Mouse (Mus musculus) megakaryocyte, adult 5-6 weeks (primary cell): Measurements from ENCODE around the gene Borcs6. TPM values are rescaled to one million over a fixed set of nuclear protein-coding genes. Genes with fewer than 3 reads are reported as not detected.
A peak's percentile ranks its signal among the peaks of the same experiment; 100 is the strongest.

Source experiments
- ATAC-seq: 2 replicates; pipeline ENCODE4 v1.8.0; 2016; ENCODE audit warnings: mild to moderate bottlenecking, inconsistent platforms; ENCODE audit not compliant: poor library complexity, severe bottlenecking
- total RNA-seq, 2 experiments: library from RNA; stranded (forward) in 1 of 2; stranded (reverse) in 1 of 2; fragments of 153-499, 151-499 nt in 1 of 2; fragments of 221-1000, 200-1000 nt in 1 of 2; gene quantifications; 2 replicates each; pipeline versions ENCODE4 v1.2.3 to v1.2.4; 2015 to 2017

Gene Borcs6
- total RNA-seq, 2 experiments from 2014 or later, result 17.7 to 18.8 TPM

DNA sequence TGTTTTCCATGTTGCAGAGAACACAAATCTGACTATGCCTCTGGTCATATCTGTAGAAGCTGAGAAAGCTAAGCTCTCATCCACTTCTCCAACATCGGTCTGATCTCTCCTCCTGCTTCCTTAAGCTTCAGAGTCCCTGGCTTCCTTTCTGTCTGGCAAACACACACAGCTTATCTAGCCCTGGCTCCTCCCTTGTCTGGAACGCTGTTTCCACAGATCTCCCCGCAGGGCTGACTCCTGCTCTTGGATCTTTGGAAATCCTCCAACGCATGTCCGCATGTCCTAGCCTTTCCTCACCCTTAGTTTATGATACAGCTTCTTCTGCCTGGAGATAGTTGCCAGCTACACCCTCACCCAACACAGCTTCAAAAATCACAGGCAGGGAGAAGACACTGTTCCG lies 8.1 kb downstream of the Borcs6 start:
- no peak for ATAC-seq

DNA sequence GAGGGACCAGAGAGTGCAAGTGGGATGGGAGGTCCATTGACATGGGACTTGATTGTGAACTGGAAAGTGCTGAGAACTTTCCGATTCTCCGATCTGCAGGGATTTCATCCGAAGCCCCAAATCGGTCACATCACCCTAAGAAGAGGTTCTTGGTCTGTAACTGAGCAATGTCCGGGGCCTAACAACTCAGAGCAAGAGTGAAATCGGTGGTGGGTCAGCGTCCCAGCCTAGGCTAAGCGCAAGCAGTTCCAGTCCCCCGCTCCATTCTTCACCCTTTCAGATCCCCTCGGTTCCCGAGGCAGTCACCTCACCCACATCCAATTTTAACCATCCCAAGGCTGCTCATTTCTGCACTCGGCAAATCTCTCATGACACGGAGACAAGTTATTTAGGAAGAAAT lies 10.6 kb downstream of the Borcs6 start:
- ATAC-seq, result no peak

DNA sequence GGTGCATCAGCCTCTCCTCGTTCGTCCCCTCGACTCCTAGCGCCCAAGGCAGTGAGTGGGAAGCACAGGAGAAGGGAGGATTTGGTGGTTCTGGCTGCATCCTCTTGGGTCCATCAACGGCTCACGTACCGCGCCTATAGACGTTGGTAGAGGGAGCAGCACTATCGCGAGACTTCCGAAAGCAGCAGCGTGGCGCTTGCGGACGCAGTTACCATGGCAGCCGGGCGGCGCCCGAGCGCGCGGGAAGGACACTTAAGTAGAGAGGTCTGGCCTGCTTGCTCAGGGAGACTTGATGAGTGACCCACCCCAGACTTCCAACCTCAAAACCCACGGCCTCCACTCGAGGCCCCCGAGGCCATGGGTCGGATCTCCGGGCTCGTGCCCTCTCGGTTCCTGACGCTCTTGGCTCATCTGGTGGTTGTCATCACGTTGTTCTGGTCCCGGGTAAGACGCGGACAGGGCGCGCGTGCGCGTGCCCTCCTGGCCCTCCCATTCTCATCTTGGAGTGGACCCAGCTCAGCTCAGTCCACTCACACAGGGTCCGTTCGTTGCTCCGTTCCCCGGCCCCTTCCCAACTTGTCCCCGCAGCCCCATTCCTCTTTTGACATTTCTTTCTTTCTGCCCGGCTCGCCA lies 11.2 kb downstream of the Borcs6 start, which contains the start of gene Tmem107:
Gene Tmem107, plus strand, starts transcription at position 217 of the 633 bp plus-strand sequence.
- peak; percentile 69 for ATAC-seq

DNA sequence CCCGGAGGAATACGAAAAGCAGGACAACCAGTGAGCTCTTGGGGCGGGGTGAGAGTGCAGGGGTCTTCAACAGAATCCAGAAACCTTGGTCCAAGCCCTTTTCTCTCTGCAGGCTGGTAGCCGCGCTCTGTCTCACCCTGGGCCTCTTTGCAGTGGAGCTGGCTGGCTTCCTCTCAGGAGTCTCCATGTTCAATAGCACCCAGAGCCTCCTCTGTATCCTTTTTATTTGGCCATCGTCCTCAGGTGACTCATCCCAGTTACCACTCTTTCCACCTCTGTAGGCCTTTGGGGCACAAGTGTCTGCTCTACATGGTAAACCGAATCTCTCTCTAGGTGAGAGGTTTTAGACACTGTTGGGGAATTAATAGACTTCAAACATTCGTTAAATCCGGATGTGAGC lies 11.7 kb downstream of the Borcs6 start:
- no peak for ATAC-seq

DNA sequence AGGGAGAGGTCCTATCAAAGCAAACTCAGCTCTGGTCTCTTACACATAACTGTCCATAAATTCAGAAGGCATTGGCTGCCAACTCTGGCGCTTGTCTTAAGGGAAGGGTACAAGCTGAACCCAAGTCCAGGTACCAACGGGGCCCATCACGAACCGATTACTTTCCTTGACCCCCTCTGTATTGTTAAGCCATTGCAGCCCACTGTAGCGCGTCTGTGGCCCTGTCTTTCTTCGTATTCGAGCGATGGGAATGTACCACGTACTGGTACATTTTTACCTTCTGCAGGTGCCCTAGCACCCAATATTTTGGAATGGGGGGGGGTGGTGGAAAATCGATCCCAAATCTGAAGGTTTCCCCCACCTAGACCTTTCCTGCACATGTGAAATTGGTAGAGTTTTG lies 12.7 kb downstream of the Borcs6 start:
- no peak for ATAC-seq

DNA sequence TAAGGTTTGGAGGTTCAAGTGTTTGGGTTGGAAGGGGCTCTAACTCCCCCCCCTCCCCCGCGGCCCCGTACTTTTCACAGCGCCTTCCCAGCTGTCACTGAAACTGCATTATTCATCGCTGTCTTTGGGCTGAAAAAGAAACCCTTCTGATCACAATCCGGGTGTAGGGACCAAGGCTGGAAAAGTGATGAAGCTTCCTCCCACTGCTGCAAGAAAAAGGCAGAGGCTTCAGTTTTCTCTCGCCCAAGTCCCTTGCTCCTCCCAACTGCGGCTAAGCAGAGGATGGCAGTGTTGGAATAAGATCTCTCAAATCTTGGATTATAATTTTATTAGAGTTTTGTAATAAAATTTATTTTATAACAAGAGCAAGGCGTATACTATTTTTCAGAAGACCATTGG lies 13.1 kb downstream of the Borcs6 start:
- no peak for ATAC-seq

DNA sequence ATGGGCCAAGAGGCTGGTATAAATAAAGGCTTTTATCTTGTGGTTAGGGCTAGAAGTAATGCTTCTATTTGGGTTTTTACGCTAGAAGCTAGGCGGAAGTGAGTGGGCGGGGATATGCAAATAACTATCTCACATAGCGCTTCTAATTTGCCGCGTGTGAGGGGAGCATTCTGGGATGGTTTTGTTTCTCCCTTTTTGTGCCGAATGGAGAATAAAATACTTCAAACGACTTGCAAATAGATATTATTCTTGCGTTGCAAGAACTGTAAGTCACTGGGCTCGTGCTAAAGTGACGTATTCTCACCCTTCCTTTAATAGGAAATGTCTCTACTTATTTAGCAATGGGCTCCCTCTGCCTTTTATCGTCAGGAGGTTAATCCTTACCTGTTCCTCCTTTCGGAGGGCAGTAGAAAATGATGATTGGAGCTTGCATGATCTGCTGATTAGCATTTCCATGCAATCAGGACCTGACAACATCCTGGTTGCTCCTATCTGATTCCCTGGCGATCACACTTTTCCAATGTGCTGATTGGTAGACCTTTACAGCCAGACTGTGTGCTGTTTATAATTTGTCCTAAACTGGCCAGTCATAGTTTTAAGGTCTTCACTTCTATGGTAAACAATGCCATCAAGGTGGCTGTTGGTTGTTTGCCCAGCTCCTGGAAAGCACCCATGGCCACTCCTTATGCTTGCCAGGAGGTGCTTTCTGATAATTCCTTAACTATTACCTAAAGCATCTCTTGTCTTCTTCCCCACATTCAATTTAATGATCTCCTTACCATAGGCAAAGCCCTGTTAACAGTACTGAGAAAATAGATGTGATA lies 13.8 kb downstream of the Borcs6 start:
- ATAC-seq, result peak; percentile 70

DNA sequence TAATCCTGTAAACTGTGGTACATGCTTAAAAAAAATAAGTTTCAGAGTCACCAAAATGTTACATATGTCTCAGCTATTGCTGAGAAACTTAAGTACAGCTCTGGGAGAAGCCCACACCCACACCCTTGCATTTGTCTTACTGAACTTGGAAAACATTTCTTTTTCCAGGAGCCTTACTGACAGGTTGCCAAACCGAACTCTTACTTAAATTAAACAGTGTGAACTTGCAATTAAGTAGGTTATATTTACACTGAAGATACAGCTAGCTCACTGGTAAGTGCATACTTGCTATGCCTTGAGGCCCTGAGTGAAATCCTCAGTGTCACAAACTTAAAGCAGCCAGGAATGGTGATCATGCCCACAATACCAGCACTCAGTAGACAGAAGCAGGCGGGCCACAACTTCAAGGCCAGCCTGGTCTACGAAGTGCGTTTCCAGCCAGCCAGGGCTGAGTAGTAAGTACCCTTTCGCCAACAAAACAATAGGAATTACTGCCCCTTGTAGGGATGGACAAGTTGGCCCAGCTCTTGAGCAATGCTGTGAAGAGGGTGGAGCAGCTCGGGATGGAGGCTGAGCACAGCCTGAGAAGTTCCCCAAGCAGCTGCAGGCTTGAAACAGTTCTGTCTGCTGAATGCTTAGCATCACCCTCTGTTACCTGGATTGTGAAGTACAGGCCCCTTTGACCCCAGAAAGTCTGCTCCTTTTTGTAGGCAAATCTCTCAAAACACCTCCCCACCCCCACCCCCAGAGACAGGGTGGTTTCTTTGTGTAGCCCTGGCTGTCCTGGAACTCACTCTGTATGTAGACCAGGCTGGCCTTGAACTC lies 14.6 kb downstream of the Borcs6 start:
- no peak for ATAC-seq

DNA sequence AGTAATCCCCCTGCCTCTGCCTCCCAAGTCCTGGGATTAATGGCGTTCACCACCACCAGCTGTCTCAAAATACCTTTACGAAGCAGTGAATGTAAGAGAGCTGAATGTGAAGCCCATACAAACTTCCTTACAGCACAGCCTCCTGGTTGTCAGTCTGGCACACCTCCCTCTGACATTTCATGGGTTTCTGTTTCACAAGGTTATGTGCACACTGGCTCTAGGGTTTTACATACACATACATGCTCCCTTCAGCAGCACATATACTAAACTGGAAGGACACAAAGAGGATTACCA lies 15.2 kb downstream of the Borcs6 start:
- ATAC-seq, result no peak

DNA sequence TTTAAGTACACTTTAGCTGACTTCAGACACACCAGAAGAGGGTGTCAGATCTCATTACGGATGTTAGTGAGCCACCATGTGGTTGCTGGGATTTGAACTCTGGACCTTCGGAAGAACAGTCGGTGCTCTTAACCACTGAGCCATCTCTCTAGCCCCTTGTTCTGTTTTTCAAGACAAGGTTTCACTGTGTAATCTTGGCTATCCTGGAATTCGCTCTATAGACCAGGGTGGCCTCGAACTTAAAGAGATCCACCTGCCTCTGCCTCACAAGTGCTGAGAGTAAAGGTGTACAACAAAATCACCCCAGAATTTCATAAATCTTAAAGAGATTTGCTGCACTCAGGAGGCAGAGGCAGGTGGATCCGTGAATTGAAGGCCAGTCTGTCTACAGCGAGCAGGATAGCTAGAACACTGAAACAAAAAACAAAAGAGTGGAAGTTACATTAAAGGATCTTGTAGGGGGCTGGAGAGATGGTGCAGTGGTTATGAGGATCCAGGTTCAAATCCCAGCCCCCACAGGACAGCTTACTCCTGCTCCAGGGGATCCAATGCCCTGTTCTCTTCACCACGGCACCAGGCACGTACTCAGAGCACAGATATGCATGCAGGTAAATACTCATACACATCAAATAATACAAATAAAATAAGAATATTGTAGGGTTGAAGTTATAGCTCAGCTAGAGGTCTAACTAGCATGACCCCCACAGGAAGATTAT lies 16.4 kb downstream of the Borcs6 start:
- no peak for ATAC-seq

DNA sequence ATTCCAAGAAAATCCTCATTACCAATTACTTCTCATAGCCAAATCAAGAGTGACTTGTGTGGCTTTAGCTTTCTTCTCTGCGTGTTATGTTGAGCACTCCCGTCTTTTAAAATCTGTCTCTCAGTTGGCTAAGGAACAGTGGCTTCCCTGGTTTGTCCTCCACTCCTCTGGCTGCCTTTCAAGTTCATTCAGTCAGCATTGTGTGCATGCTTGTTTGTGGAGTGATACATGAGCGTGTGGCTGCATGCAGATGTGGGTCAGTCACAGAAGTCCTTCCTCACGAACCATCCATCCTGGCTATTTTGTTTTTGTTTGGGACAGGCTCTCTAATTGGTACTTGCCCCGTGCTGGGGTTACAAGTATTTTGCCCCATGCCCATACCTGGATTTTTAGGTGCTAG lies 17.1 kb downstream of the Borcs6 start:
- ATAC-seq, result no peak

DNA sequence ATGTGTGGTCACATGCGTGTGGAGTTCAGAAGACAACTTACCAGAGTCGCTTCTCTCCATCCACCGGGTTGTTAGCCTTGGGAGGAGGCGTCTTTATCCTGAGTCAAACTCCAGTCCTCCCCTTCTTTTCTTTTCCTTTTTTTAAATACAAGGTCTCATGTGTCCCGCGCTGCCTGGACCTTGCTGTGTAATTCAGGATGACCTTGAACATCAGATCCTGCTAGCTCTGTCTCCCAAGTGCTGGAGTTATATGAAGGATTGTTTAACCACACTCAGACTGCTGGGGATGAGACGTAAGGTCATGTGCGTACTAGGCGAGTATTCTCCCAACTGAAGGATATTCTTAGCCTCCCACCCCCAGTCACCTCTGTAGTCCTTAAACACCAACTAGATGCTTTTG lies 17.8 kb downstream of the Borcs6 start:
- ATAC-seq, result no peak

DNA sequence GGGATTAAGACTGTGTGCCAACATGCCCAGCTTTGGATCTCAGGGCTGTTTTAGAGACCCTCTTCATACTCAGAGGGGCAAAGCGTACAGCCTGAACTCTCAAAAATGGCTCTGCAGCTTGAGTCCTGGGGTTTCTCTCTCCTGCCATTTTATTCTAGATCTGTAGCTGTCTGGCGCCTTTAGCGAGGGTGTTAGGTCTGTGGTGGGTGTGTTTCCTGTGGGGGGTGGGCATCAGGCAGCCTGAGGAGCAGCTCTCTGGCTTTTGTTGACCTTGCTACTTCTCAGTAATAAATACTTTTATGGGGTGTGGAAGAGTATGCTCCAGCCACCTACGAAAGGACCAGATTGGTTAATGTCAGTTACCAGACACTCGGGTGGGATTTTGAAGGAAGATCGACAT lies 18.5 kb downstream of the Borcs6 start:
- no peak for ATAC-seq

DNA sequence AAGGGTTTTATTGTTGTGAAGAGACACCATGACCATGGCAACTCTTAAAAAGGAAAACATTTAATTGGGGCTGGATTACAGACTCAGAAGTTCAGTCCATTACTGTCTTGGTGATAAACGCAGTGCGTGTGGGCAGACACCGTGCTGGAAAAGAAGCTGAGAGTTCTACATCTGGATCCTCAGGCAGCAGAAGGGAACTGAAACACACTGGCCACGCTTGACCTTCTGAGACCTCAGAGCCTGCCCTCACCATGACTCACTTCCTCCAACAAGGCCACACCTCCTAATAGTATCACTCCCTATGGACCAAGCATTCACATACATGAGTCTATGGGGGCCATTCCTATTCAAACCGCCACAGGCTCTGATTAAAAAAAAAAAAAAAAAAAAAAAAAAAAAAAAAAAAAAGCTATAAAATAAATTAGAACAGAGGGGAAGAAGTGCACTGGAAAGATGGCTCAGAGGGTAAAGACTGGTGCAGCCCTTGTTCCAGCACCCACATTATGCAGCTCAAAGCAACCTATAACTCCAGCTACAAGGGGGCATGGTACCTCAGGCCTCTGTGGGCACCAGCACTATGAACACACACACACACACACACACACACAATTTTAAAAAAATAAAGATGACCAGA lies 19.4 kb downstream of the Borcs6 start:
- ATAC-seq, result peak; percentile 71

DNA sequence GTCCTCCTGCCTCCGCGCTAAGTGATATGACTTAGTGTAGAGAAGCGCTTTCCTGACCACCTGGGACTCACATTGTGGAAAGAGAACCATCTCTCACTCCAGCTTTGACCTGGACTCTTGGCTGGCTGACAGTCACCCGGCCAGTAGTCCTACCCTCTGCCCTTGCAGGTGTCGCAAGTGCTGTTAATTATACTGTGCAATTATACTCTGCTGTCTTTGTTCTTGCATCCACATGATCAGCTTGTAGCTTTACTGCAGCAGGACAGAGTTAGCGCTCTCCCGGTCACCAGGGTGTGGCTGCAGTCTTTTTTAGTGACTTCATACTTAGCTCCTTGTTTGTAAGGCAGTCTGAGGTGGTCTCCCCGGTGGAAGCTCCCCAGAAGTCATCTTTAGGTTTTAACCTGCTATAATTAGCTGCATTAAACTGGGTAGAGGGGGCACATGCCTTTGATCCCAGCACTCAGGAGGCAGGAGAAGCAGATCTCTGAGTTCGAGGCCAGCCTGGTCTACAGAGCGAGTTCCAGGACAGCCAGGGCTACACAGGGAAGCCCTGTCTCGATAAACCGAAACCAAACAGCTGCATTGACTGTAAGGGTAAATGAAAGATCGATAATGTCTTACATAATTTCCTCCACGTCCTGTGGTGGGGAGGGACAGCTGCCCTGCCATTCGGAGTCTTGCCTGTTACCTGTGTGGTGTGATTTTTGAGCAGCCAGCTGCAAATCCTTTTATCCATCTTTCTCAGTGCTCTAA lies 20.8 kb downstream of the Borcs6 start:
- ATAC-seq, result no peak

DNA sequence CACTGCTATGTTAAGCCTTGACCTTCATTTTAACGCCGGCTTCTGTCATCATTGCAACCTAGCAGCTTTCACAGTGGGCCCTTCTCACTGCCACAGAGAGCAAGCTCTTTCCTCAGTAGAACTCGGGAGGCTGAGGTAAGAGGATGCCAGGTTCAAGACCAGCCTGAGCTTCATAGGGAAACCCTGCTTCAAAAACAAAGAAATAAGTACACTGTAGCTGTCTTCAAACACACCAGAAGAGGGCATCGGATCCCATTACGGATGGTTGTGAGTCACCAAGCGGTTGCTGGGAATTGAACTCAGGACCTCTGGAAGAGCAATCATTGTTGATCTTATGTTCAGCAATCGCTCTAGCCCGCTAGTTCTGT lies 21.3 kb downstream of the Borcs6 start:
- ATAC-seq, result no peak

DNA sequence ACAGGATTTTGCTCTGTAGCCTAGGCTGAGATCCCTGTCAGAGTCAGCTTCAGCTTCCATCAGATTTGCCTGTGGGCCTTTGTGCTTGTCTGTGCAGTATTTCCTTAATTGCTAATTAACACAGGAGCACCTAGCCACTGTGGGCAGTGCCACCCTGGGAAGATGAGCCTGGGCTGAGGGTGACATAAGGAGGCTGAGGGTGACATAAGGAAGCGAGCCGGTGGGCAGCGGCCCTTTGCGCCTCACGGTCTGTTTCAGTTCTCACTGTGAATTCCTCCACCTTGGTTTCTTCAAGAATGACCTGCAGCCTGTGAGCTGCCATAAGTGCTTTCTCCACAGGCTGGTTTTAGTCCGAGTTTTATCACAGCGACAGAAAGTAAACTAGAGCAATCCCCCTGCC lies 22.1 kb downstream of the Borcs6 start:
- no peak for ATAC-seq

DNA sequence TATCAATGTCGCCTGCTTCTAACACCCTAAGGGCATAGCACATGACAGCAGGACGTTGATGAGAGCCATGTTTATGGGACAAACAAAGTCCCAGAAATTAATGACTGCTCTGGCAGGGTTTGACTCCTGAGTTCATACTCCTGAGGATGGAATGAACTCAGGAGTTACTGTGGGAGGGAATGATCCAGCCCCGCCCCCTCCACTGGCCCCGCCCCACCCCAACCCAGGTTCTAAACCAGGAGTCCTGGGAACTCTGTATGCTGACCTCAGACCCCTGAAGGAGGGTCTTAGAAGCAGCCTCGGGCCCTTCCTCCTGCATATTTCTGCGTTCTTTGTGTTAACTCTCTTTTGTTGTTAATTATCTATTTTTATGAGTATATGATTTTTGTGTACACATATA lies 26.1 kb downstream of the Borcs6 start:
- ATAC-seq, result no peak

DNA sequence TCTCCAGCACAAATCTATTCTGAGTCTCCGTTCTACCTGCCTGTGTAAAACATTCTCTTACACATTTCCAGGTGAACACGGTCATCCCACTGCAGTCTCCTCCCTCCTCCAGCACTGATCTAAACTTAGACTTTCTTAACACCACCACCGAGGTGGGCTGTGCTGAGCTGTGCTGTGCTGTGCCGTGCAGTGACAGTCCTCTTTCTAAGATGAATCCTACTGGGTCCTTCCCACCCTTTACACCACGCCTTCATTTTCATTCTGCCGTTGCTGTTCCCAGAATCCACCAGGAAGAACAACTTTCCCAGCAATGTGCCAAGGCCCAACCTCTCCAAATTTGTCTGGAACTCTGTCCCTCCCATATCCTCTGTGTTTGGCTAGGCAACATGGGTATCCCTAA lies 26.9 kb downstream of the Borcs6 start:
- ATAC-seq, result no peak

DNA sequence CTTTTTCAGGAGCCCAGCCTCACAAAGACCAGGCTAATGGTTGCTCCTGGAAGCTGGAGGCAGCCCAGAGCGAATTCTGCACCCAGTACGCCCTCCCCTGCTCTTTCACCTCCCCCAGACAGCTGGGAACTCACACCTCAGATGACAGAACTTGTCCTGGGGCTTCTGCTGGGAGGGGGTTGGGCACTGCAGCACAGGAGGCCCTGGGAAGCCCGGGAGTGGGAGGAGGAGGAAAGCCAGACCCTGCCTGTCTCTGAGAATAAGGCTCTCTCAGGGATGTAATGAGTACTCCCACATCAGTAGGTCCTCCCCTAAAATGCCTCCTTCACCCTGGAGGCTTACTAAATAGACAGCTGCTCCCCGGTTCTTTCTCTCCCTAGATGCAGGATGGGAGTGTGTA lies 27.6 kb downstream of the Borcs6 start:
- no peak for ATAC-seq
